Mouse (Mus musculus): ENCODE measurements around the gene Rora. TPM values are rescaled to one million over a fixed set of nuclear protein-coding genes. Genes with fewer than 3 reads are reported as not detected.

Gene Rora
- polyA plus RNA-seq, 1 experiment, result 0.86 TPM

DNA sequence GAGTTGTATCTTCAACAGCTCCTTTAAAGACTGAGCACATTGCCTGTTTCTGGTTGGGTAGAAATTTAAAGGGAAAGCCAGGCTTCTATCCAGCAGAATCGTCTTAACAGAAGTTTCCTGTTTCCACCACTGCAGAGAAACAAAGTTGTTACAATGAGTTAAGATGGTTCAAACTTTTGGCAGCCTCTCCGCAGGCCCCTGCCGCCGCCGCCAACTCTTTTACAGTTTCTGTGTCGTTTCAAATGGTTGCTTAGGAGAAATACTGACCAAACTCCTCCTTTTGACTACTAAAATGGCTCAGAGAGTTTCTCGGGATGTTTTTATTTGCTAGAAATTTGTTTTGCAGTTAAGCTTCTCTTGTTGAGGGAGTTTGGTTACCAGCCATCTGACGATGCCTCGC, 647.9 kb downstream of the Rora start:
- H3K36me3 ChIP-seq (ENCODE audit: control insufficient read depth, insufficient read depth), result no peaks in the 10 kb centered on the region
- no peak overlapping the region for H3ac ChIP-seq (ENCODE audit: control insufficient read depth, insufficient read length)
- H3K79me2 ChIP-seq (ENCODE audit: control insufficient read depth, insufficient read depth), result no peaks in the 10 kb centered on the region
- H3K4me3 ChIP-seq, result no peak overlapping the region
- H3K4me2 ChIP-seq (ENCODE audit: low read depth), result no peak overlapping the region
- H3K27me3 ChIP-seq (ENCODE audit: control insufficient read depth, insufficient read depth, insufficient read length), result no peaks in the 10 kb centered on the region
- TF ChIP-seq CEBPB (IDR thresholded peaks at IDR 0.05; ENCODE audit: insufficient read depth, poor library complexity, severe bottlenecking) (no peak), POLR2AphosphoS2 (IDR thresholded peaks at IDR 0.05; ENCODE audit: insufficient read length, low read depth) (no peak), MYOG (IDR thresholded peaks at IDR 0.05; ENCODE audit: control insufficient read depth in 1 of 3, insufficient read depth in 1 of 3, insufficient read length in 2 of 3, low read depth in 2 of 3) (no peak), MAX (IDR thresholded peaks at IDR 0.05; ENCODE audit: low read depth) (no peak), SRF (IDR thresholded peaks at IDR 0.05; ENCODE audit: control insufficient read depth, insufficient read length, low read depth) (no peak), E2F4 (IDR thresholded peaks at IDR 0.05; ENCODE audit: insufficient read depth) (no peak), REST (IDR thresholded peaks at IDR 0.05; ENCODE audit: insufficient read depth, insufficient read length) (no peak), TCF3 (IDR thresholded peaks at IDR 0.05; ENCODE audit: insufficient read length, low read depth) (no peak), MYOD1 (IDR thresholded peaks at IDR 0.05; ENCODE audit: control insufficient read depth in 1 of 3, insufficient read length in 2 of 3, low read depth in 2 of 3) (no peak)

DNA sequence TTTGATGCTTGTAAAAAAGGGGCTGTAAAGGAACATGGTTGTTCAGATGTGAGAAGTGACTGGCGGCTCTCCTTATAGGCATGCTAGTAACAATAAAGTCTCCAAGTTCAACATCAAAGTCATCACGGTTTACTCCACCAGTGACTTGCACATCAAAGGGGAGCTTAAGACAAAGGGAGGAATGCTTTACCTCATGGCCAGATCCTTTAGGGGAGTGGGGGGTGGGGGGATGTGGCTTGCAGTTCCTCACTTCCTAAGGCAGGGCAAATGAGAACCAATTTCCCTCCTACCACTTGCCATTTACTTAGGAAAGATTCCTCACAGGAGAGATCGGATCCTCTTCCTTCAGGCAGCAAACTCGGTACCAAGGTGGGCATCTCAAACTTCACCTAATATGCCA, 648.4 kb downstream of the Rora start:
- H3K4me3 ChIP-seq, result no peak overlapping the region
- TF ChIP-seq REST (IDR thresholded peaks at IDR 0.05; ENCODE audit: insufficient read depth, insufficient read length) (no peak), TCF12 (IDR thresholded peaks at IDR 0.05; ENCODE audit: insufficient read depth, poor library complexity, severe bottlenecking) (no peak)
- no peaks in the 10 kb centered on the region for H3K27me3 ChIP-seq (ENCODE audit: control insufficient read depth, insufficient read depth, insufficient read length)
- no peaks in the 10 kb centered on the region for H3K79me2 ChIP-seq (ENCODE audit: control insufficient read depth, insufficient read depth)
- H3K4me2 ChIP-seq (ENCODE audit: low read depth), result no peak overlapping the region
- no peaks in the 10 kb centered on the region for H3K36me3 ChIP-seq (ENCODE audit: control insufficient read depth, insufficient read depth)
- no peak overlapping the region for H3ac ChIP-seq (ENCODE audit: control insufficient read depth, insufficient read length)

DNA sequence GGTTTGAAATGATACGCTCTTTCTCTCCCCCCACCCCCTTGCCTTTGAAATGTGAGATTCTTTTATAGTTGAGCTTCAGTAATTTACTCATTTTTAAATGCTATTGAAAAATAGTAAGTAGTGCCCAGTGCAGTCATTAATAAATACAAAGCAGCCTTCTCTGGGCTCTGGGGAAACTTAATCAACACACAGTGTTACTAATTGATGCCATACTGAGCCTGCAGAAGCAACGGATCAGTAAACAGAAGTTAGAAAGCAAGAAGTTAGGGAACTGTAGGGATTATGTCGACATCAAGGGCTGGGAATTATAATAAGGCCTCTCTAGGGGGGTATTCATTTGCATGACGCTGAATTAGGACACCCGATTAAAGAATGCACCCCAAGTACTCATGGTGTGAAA, 649.3 kb downstream of the Rora start:
- Histone ChIP-seq H3K79me2 (ENCODE audit: control insufficient read depth, insufficient read depth) (no peaks in the 10 kb centered on the region), H3K4me2 (ENCODE audit: low read depth) (no peak overlapping the region), H3ac (ENCODE audit: control insufficient read depth, insufficient read length) (no peak overlapping the region), H3K4me3 (no peak overlapping the region), H3K27me3 (ENCODE audit: control insufficient read depth, insufficient read depth, insufficient read length) (no peaks in the 10 kb centered on the region), H3K36me3 (ENCODE audit: control insufficient read depth, insufficient read depth) (no peaks in the 10 kb centered on the region)
- TF ChIP-seq E2F4 (IDR thresholded peaks at IDR 0.05; ENCODE audit: insufficient read depth), result no peak
- TF ChIP-seq CEBPB (IDR thresholded peaks at IDR 0.05; ENCODE audit: insufficient read depth, poor library complexity, severe bottlenecking), result no peak
- no peak for TF ChIP-seq SRF (IDR thresholded peaks at IDR 0.05; ENCODE audit: control insufficient read depth, insufficient read length, low read depth)
- no peak for TF ChIP-seq TCF3 (IDR thresholded peaks at IDR 0.05; ENCODE audit: insufficient read length, low read depth)

DNA sequence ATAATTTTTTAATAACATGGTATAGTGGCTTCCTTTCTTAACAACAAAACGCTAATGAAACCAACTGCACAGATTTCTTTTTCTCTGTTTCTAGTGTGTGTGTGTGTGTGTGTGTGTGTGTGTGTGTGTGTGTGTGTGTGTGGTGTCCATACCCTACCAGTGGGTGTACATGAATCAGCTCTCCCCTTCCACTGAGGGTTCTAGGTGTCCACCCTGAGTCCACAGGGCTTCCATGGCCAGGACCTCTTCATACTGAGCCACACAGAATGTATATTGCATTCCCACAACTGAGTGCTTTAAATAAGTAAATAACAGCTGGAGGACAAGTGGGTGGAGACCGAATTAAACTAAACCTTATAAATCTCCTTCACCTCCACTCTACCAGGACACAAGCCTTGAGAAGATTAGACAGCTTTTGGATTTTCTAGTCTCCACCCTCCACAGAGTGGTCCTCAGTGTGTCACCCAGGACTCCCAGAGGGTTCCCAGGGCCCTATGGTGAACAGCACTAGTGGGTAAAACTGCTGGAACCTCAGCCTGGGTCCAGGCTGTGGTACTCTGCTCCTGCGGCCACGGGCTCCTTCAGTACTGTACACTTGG, 649.9 kb downstream of the Rora start:
- Histone ChIP-seq H3K36me3 (ENCODE audit: control insufficient read depth, insufficient read depth) (no peaks in the 10 kb centered on the region), H3K4me3 (no peak overlapping the region), H3K4me2 (ENCODE audit: low read depth) (no peak overlapping the region), H3K27me3 (ENCODE audit: control insufficient read depth, insufficient read depth, insufficient read length) (no peaks in the 10 kb centered on the region), H3ac (ENCODE audit: control insufficient read depth, insufficient read length) (no peak overlapping the region), H3K79me2 (ENCODE audit: control insufficient read depth, insufficient read depth) (no peaks in the 10 kb centered on the region)
- no peak for TF ChIP-seq E2F4 (IDR thresholded peaks at IDR 0.05; ENCODE audit: insufficient read depth)
- no peak for TF ChIP-seq REST (IDR thresholded peaks at IDR 0.05; ENCODE audit: insufficient read depth, insufficient read length)
- no peak for TF ChIP-seq MYOD1 (IDR thresholded peaks at IDR 0.05; ENCODE audit: control insufficient read depth in 1 of 3, insufficient read length in 2 of 3, low read depth in 2 of 3)
- TF ChIP-seq USF1 (IDR thresholded peaks at IDR 0.05; ENCODE audit: low read depth), result no peak
- TF ChIP-seq MAX (IDR thresholded peaks at IDR 0.05; ENCODE audit: low read depth), result no peak
- TF ChIP-seq POLR2A (IDR thresholded peaks at IDR 0.05; ENCODE audit: insufficient read length, low read depth), result no peak
- TF ChIP-seq SRF (IDR thresholded peaks at IDR 0.05; ENCODE audit: control insufficient read depth, insufficient read length, low read depth), result no peak
- no peak for TF ChIP-seq TCF12 (IDR thresholded peaks at IDR 0.05; ENCODE audit: insufficient read depth, poor library complexity, severe bottlenecking)

DNA sequence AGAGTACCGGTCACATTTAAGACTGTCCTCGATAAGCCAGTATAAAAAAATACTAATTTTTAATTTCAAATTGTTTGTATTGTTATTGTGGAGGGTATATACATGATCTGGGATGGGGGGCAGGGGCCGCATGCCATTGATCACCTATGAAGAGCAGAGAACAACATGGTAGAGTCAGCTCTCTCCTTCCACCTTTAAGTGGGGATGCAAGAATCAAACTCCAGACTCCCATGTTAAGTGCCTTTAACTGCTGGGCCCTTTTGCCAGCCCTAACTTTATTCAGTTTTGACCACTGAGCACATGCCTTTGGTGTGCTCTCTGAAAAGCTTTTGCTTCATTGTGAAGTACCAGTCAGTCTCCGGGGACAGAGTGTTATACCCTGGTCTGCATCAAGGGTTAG, 650.4 kb downstream of the Rora start:
- Histone ChIP-seq H3ac (ENCODE audit: control insufficient read depth, insufficient read length) (no peak overlapping the region), H3K79me2 (ENCODE audit: control insufficient read depth, insufficient read depth) (no peaks in the 10 kb centered on the region), H3K4me3 (no peak overlapping the region), H3K4me2 (ENCODE audit: low read depth) (no peak overlapping the region), H3K27me3 (ENCODE audit: control insufficient read depth, insufficient read depth, insufficient read length) (no peaks in the 10 kb centered on the region), H3K36me3 (ENCODE audit: control insufficient read depth, insufficient read depth) (no peaks in the 10 kb centered on the region)
- TF ChIP-seq TCF3 (IDR thresholded peaks at IDR 0.05; ENCODE audit: insufficient read length, low read depth) (no peak), REST (IDR thresholded peaks at IDR 0.05; ENCODE audit: insufficient read depth, insufficient read length) (no peak), MAX (IDR thresholded peaks at IDR 0.05; ENCODE audit: low read depth) (no peak), TCF12 (IDR thresholded peaks at IDR 0.05; ENCODE audit: insufficient read depth, poor library complexity, severe bottlenecking) (no peak), POLR2AphosphoS2 (IDR thresholded peaks at IDR 0.05; ENCODE audit: insufficient read length, low read depth) (no peak), POLR2A (IDR thresholded peaks at IDR 0.05; ENCODE audit: insufficient read length, low read depth) (no peak), MYOD1 (IDR thresholded peaks at IDR 0.05; ENCODE audit: control insufficient read depth in 1 of 3, insufficient read length in 2 of 3, low read depth in 2 of 3) (no peak), USF1 (IDR thresholded peaks at IDR 0.05; ENCODE audit: low read depth) (no peak)
